Mouse (Mus musculus) heart, embryonic 13.5 days (tissue): Measurements from ENCODE around the gene Rims1. TPM values are rescaled to one million over a fixed set of nuclear protein-coding genes. Genes with fewer than 3 reads are reported as not detected.

Experiments
- ATAC-seq: fragments of 200-750 bp; cut with Nextera tagmentation; 2 replicates; pipeline ENCODE4 v1.8.0; 2017; ENCODE audit warnings: moderate TSS enrichment; ENCODE audit not compliant: insufficient number of reproducible peaks, low FRiP score, low TSS enrichment; ENCODE audit errors: extremely low read depth
- H3K27ac ChIP-seq: fragments of 300-500 bp; sonication (generic); replicated peaks from 2 replicates; pipeline ENCODE4 v1.5.1; 2015; ENCODE audit warnings: moderate library complexity, mild to moderate bottlenecking, inconsistent platforms
- H3K27me3 ChIP-seq: fragments of 300-500 bp; sonication (generic); replicated peaks from 2 replicates; pipeline ENCODE4 v1.6.1; 2015; ENCODE audit warnings: mild to moderate bottlenecking, inconsistent platforms
- H3K36me3 ChIP-seq: fragments of 300-500 bp; sonication (generic); 2 replicates; pipeline ENCODE4 v1.6.1; 2015; ENCODE audit warnings: mild to moderate bottlenecking, inconsistent platforms
- H3K4me1 ChIP-seq: fragments of 300-500 bp; sonication (generic); 2 replicates; pipeline ENCODE4 v1.6.1; 2015; ENCODE audit warnings: inconsistent platforms
- H3K4me2 ChIP-seq: fragments of 300-500 bp; sonication (generic); 2 replicates; pipeline ENCODE4 v1.6.1; 2015; ENCODE audit warnings: inconsistent platforms, mild to moderate bottlenecking, moderate library complexity
- H3K4me3 ChIP-seq: fragments of 300-500 bp; sonication (generic); 2 replicates; pipeline ENCODE4 v1.5.1; 2015; ENCODE audit warnings: moderate library complexity, mild to moderate bottlenecking, inconsistent platforms
- H3K9ac ChIP-seq: fragments of 300-500 bp; sonication (generic); 2 replicates; pipeline ENCODE4 v1.6.1; 2015; ENCODE audit warnings: inconsistent platforms, mild to moderate bottlenecking, moderate library complexity
- H3K9me3 ChIP-seq: fragments of 300-500 bp; sonication (generic); 2 replicates; pipeline ENCODE4 v1.6.1; 2016; ENCODE audit warnings: inconsistent platforms
- WGBS: fragments of 180-500 bp; shearing (Covaris S2); methylation state at CpG from one replicate; pipeline ENCODE4 v1.1.7; 2015; ENCODE audit warnings: mixed read lengths; 5-methylcytosine and 5-hydroxymethylcytosine counted together
- polyA plus RNA-seq: library from polyadenylated mRNA; unstranded; fragments of >200 nt; fragmentation: Nextera tagmentation; extraction: Ambion mirVana; gene quantifications from 2 replicates; pipeline ENCODE4 v1.2.1, GENCODE M21; 2015

The Rims1 gene
- polyA plus RNA-seq, 1 experiment from 2014 or later: 1.4 TPM

DNA sequence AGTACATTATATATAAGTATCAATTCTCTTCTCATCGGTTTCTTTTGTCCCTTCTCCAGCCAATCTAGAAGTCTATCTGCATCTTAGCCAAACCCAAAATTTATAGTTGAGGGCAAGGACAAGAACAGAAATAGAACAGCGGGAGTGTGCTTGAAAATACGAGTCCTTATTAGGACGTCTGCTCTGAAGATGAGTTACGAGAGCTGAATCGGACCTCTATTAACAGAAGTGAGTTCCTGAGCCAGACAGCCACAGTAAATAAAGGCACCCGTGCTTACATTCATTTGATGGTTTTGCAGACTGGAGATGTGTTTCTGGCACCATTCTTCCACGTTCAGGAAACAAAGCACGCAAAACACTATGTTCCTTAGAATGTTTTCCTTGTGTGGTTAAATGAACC, 466.9 kb downstream of the Rims1 start:
- no peak for ATAC-seq
- 52% methylated on average over 9 of the region's 9 CpGs for whole genome bisulfite sequencing
- H3K27me3 ChIP-seq: no peaks in the 10 kb centered on the region
- no peak overlapping the region for H3K9ac ChIP-seq
- H3K36me3 ChIP-seq: no peaks in the 10 kb centered on the region
- H3K27ac ChIP-seq: no peak overlapping the region
- no peaks in the 10 kb centered on the region for H3K9me3 ChIP-seq
- H3K4me3 ChIP-seq: no peak overlapping the region
- 0 out of 2 replicates have a peak overlapping the region, but pooled peaks have one; percentile 0 for H3K4me2 ChIP-seq
- no peaks in the 10 kb centered on the region for H3K4me1 ChIP-seq

DNA sequence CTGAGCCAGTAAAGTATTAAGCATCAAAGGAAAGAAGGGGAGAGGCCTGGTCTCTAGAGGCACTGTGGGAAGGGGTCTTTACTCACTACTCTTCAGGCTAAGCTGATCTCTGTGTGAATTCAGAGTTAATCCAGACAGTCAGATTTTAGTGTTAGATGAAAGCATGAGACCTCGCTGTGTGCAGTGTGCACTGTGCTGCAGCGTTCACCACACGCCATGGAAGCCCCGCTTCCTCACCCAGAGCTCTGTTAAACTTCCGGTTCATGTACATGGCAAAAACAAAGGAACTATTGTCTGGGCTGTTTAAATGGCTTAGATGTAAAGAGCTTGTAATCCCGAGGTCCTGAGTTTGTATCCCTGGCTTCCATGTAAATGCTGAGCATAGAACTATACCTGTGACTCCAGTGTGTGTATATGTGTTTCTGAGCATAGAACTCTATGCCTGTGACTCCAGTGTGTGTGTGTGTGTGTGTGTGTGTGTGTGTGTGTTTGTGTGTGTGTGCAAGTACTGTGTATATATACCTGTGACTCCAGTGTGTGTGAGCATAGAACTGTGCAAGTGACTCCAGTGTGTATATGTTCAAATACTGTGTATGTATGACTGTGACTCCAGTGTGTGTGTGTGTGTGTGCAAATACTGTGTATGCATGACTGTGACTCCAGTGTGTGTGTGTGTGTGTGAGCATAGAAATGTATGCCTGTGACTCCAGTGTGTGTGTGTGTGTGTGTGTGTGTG, 484.7 kb downstream of the Rims1 start:
- Histone ChIP-seq H3K27ac (no peak overlapping the region), H3K4me3 (no peak overlapping the region), H3K27me3 (no peaks in the 10 kb centered on the region), H3K9me3 (no peaks in the 10 kb centered on the region), H3K4me2 (no peak overlapping the region), H3K4me1 (no peaks in the 10 kb centered on the region), H3K36me3 (no peaks in the 10 kb centered on the region), H3K9ac (no peak overlapping the region)
- 65% methylated on average over 6 of the region's 6 CpGs for WGBS
- no peak for ATAC-seq

DNA sequence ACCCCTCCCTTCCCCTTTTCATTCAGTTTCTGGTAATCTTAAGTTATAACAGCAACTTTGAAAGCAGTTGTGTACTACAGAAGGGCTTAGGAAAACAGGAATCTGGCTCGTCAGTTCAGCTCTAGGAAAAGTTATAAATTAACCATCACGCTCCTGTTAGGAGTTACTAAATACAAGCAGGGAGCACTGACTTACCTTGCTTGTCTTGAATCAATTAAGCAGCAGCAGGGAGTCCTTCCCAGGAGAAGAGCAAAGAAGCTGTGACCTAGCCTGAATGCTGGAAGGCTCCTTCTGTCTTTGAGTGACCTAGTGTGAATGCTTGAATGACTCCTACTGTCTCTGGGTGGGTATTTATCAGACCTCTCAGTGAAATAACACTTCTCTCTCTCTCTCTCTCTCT, 490.3 kb downstream of the Rims1 start:
- H3K4me1 ChIP-seq: no peaks in the 10 kb centered on the region
- no peaks in the 10 kb centered on the region for H3K36me3 ChIP-seq
- no peak for ATAC-seq
- no peak overlapping the region for H3K4me3 ChIP-seq
- H3K9ac ChIP-seq: no peak overlapping the region
- no peaks in the 10 kb centered on the region for H3K9me3 ChIP-seq
- no peak overlapping the region for H3K4me2 ChIP-seq
- no peaks in the 10 kb centered on the region for H3K27me3 ChIP-seq
- H3K27ac ChIP-seq: no peak overlapping the region
- 23% methylated on average over 2 of the region's 2 CpGs for WGBS

DNA sequence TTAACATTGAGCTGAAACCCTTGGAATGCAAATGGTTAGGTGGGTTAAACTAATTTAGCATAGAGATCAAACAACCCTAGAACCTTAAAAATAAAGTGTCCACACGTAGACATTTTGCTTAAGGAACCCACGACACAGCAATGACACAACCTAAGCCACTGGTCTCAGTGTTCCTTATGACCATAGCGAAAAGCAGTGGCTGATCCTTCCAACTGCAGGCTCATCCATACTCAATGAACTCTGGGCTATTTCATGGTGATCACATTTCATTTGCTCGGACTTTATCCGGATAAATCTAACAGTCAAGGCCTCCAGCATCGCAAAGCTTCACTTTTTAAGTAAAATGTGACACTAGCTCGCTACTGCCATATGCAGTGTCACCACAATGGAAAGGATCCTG, 494.3 kb downstream of the Rims1 start:
- WGBS: 83% methylated on average over 7 of the region's 7 CpGs
- H3K4me1 ChIP-seq: no peaks in the 10 kb centered on the region
- no peak overlapping the region for H3K9ac ChIP-seq
- no peak for ATAC-seq
- H3K27ac ChIP-seq: no peak overlapping the region
- H3K9me3 ChIP-seq: no peaks in the 10 kb centered on the region
- H3K4me2 ChIP-seq: no peak overlapping the region
- no peaks in the 10 kb centered on the region for H3K27me3 ChIP-seq
- no peaks in the 10 kb centered on the region for H3K36me3 ChIP-seq
- H3K4me3 ChIP-seq: no peak overlapping the region

DNA sequence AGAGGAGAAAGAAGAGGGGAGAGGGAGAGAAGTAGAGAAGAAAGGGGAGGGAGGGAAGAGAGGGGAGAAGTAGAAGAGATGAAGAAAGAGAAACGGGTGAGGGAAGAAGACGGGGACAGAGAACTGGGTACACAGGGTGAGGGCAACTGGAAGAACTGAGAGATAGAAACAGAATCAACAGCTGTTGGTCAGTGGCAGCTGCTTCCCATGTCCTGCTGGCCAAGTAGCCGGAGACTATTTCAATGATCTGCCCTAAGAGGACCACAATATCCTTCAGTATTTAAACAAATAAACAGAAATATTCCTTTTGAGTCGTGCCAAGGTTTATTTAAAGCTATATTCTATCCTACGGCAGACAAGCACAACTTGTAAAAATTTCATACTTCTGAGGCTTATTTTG, 499.3 kb downstream of the Rims1 start:
- no peaks in the 10 kb centered on the region for H3K4me1 ChIP-seq
- H3K9me3 ChIP-seq: no peaks in the 10 kb centered on the region
- H3K9ac ChIP-seq: no peak overlapping the region
- WGBS: 77% methylated on average over 5 of the region's 5 CpGs
- ATAC-seq: no peak
- H3K4me2 ChIP-seq: no peak overlapping the region
- H3K4me3 ChIP-seq: no peak overlapping the region
- H3K27me3 ChIP-seq: no peaks in the 10 kb centered on the region
- H3K36me3 ChIP-seq: no peaks in the 10 kb centered on the region
- no peak overlapping the region for H3K27ac ChIP-seq

DNA sequence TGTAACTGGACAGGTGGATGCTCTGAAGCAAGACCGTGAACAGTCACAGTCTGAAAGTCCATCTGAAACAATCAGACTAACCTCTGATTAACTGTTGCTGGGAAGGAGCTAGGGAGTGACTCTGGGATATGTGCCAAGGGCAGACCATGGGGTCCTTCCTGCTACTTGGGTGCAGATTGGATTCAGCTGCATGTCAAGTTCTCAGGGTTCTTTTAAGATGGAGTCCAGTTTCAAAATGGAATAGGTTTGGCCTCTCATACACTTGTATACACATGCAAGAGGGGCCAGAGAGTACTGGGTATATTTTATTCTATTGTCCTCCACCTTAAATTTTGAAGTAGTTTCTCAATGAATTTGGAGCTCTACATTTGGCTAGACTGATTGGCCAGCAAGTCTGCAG, 499.9 kb downstream of the Rims1 start:
- Histone ChIP-seq H3K9ac (no peak overlapping the region), H3K9me3 (no peaks in the 10 kb centered on the region), H3K27ac (no peak overlapping the region), H3K4me2 (no peak overlapping the region), H3K4me1 (no peaks in the 10 kb centered on the region), H3K4me3 (no peak overlapping the region), H3K27me3 (no peaks in the 10 kb centered on the region), H3K36me3 (no peaks in the 10 kb centered on the region)
- no peak for ATAC-seq
- WGBS: 77% methylated on average over 1 of the region's 1 CpGs

DNA sequence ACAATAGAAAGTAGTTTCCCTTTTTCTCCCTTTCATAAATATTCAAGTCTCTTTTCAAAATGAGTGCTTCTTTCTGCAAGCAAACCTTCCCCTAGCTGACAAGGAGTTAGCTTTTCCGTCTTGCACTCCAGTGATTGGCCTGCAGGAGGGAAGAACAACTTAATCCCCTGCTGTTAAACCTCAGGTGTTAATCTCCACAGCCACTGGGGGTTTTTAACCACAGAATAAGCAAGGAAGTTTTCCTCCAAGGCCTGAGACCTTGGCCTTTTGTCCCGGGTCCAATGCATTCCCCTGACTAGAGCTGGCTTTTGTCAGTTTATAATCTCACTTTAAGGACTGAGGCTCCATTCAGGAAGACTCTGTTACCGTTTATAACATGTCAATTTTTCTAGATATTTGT, 511.8 kb downstream of the Rims1 start:
- Histone ChIP-seq H3K27me3 (no peaks in the 10 kb centered on the region), H3K9me3 (no peaks in the 10 kb centered on the region), H3K36me3 (no peaks in the 10 kb centered on the region), H3K9ac (no peak overlapping the region), H3K4me2 (no peak overlapping the region), H3K4me3 (no peak overlapping the region), H3K27ac (no peak overlapping the region), H3K4me1 (no peaks in the 10 kb centered on the region)
- no peak for ATAC-seq
- WGBS: 18% methylated on average over 3 of the region's 3 CpGs

DNA sequence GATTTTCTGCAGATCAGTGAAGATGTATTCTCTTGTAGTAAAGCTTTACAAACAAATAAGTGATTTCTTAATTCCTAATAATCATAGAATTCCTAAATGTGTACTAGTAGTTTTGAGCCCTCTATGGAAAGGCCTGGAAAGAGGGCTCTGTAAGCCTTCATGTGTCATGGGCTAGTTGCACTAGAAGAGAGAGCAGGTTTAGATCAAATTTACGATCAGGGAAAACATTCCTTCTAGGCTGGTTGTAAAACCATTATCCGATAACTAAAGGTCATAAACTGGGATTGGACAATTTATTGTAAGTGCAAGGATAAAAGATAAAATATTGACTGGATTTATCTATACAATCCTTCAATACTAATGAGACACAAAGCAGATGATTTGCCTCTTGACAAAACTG, 512.5 kb downstream of the Rims1 start:
- 70% methylated on average over 2 of the region's 2 CpGs for WGBS

DNA sequence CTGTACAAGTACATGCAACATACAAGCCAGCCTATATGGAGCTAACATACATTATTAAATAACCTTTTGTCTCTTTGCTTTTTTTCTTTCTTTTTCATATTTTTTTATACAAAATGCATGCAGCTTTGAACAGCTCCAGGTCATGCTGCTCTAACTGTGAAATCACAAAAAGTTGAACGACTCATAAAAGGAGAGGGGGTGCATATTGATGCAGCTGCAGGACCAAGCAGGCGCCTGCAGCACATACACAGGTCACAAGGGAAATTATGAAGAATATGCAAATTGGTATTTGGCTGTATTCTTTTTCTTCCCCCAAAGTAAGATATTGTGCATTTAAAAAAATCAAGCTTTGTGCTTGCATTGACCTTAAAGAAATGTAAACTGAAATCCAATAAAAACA, 519.0 kb downstream of the Rims1 start:
- Histone ChIP-seq H3K4me2 (no peak overlapping the region), H3K4me1 (no peaks in the 10 kb centered on the region), H3K9ac (no peak overlapping the region), H3K4me3 (no peak overlapping the region), H3K36me3 (no peaks in the 10 kb centered on the region), H3K27ac (no peak overlapping the region), H3K9me3 (no peaks in the 10 kb centered on the region), H3K27me3 (no peaks in the 10 kb centered on the region)
- WGBS: 78% methylated on average over 2 of the region's 2 CpGs
- no peak for ATAC-seq

More for the DNA sequence above, 512.5 kb downstream of the Rims1 start:
- no peak overlapping the region for H3K4me3 ChIP-seq
- no peak overlapping the region for H3K27ac ChIP-seq
- H3K36me3 ChIP-seq: no peaks in the 10 kb centered on the region
- H3K4me2 ChIP-seq: no peak overlapping the region
- no peak for ATAC-seq
- H3K4me1 ChIP-seq: no peaks in the 10 kb centered on the region
- H3K9me3 ChIP-seq: no peaks in the 10 kb centered on the region
- no peak overlapping the region for H3K9ac ChIP-seq
- no peaks in the 10 kb centered on the region for H3K27me3 ChIP-seq

DNA sequence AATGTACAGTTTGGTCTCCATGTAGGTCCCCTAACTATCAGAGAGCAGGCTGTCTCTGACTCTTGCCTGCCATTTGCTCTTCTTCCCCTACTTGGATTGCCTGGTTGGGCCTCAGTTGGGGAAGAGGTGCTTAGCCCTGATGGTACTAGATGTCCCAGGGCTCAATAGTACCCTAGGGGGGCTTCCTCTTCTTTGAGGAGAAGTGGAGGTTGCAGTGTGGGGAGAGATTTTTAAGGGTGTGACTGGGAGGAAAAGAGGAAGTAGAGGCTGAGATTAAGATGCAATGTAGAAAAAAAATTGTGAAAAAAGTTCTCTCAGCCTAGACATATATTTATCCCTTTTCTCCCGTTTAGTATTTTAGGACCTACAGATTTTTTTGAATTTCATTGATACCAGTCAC, 525.8 kb downstream of the Rims1 start:
- WGBS: 69% methylated on average over 1 of the region's 1 CpGs
- Histone ChIP-seq H3K4me1 (no peaks in the 10 kb centered on the region), H3K27me3 (no peaks in the 10 kb centered on the region), H3K9ac (no peak overlapping the region), H3K9me3 (no peaks in the 10 kb centered on the region), H3K4me2 (no peak overlapping the region), H3K36me3 (no peaks in the 10 kb centered on the region), H3K4me3 (no peak overlapping the region), H3K27ac (no peak overlapping the region)
- ATAC-seq: no peak

DNA sequence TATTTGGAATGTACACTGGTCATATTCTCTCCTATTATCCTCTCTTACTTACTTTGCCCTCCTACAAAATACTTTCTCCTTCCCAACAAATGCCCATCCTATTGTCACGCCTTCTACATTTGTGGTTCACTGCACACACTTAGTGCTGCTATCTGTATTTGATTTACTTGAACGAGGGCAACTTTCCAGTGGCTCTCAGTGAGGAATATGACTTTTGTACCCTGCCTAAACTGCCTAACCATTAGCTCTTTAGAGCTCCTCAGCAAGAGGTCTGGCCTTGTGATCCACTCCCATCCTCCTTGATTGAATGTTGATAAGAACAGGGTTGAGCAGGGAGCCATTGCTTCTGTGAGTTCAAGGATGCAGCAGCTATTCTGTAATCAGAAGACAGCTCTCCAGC, 531.7 kb downstream of the Rims1 start:
- Histone ChIP-seq H3K4me1 (no peaks in the 10 kb centered on the region), H3K4me2 (no peak overlapping the region), H3K27me3 (no peaks in the 10 kb centered on the region), H3K9ac (no peak overlapping the region), H3K27ac (no peak overlapping the region), H3K36me3 (no peaks in the 10 kb centered on the region), H3K9me3 (no peaks in the 10 kb centered on the region), H3K4me3 (no peak overlapping the region)
- 54% methylated on average over 2 of the region's 2 CpGs for WGBS
- ATAC-seq: no peak

DNA sequence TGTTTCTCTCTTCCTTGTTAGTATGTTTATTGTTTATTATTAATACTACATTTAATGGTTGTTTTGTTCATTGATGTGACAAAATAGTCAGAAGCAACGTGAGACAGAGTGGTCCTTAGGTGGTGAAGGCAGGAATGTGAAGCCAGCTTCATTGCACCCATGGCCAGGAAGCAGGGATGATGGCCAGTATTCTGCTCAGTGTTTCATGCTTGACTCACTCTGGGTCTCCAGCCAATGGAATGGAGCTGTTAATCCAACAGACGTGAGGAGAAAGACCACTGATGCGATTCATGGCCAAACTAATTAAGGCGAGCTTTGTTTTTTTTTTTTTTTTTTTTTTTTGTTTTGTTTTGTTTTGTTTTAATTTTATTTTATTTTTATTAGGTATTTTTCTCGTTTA, 535.7 kb downstream of the Rims1 start:
- Histone ChIP-seq H3K4me3 (no peak overlapping the region), H3K36me3 (no peaks in the 10 kb centered on the region), H3K27me3 (no peaks in the 10 kb centered on the region), H3K4me2 (no peak overlapping the region), H3K27ac (no peak overlapping the region), H3K9me3 (no peaks in the 10 kb centered on the region), H3K4me1 (no peaks in the 10 kb centered on the region), H3K9ac (no peak overlapping the region)
- 66% methylated on average over 5 of the region's 5 CpGs for WGBS
- no peak for ATAC-seq
